Mouse (Mus musculus): ENCODE data around the gene Tgfbr2.
A peak's percentile ranks its signal among the peaks of the same experiment; 100 is the strongest.
"Not testable (repeated sequence)": the region's sequence is repeated elsewhere in the genome, so short reads cannot be mapped to it uniquely, and the experiment has no call there.

Tgfbr2 gene

DNA sequence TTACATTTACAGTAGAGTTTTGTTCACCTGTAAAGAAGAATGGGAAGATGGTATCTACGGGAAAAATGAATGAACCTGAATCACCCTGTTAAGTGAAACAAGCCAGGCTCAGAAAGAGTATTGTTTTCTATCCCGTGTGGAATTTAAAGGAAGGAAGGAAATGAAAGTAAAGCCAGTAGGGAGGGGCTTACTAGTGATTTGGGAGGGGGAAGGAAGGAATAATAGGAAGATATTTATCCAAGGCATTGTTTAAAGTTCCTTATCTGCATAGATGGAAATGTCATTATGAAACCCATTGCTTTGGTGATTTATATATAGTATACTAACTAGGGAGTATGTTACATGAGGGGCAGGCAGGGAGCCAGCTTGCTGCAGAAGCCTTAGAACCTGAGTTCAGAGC is 66.4 kb downstream of the Tgfbr2 start:
- no peak for DNase-seq

DNA sequence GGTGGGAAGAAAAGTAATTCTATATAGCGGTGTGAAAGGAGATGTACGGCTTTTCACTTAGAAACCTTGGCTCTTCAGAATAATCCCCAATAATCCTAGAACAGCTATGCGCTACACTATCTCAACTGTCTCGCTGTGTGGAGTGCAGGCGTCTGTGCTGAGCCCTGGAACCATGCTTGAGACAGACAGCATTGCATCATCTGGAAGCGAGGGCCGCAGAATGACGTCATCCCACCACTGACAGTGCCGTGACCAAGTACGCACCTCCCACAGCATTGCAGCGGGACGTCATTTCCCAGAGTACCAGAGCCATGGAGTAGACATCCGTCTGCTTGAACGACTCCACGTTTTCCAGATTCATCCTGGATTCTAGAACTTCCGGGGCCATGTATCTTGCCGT is 70.4 kb downstream of the Tgfbr2 start:
- DNase-seq = no peak

DNA sequence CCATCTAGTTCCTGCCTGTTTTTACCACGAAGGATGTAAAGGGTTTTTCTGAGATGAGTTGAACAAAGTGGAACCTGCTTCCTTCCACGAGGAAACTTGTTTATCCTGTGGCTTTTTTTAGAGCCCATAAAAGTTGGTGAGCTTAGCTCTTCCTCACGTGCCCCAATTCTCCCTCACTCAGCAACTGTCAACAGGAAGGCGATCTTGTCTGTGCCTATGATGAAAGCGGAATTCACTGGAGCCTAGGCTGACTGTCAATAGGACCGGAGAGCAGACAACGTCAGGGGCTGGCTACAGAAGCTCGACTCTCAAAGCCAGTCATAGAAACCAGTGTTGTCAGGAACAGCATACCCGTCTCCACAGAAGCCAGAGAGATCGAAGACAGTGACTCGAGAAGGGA is 73.3 kb downstream of the Tgfbr2 start:
- no peak for DNase-seq

DNA sequence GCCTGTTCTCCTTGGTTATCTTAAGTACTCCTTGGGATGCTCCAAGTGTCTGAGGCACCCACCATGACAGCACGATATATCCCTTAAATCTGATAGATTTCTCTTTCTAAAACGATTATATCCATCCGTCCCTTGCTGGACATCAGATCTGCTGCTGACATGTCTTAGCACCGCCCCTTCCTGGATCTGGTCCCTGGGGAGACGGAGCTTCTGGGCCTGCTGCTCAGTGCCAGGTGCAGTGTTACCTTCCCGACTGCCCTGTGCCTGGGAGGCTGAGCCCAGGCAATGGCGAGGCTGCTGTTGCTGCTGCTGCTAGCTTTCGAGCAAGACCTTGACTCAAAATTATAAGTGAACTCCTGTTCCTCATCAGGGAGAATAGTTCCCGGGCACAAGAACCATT is 75.1 kb downstream of the Tgfbr2 start:
- no peak for DNase-seq

DNA sequence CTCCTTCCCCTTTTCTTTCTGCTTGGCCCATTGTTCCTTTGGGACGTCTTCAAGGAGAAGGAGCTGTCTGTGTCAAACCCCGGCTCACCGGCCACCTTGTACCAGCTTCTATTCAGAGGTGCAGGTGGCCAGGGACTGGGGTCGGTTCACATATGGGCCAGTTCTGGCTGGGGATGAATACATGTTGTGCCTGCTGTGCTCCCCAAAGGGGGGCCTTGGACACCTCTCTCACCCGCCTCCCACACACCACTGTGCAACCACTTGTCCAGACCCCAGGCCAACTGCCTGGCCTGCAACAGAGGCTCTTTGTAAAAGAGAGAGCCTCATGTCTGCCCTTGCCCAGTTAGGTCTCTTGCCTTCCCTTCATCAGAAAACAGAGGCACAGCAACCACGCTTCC is 75.6 kb downstream of the Tgfbr2 start:
- no peak for DNase-seq

DNA sequence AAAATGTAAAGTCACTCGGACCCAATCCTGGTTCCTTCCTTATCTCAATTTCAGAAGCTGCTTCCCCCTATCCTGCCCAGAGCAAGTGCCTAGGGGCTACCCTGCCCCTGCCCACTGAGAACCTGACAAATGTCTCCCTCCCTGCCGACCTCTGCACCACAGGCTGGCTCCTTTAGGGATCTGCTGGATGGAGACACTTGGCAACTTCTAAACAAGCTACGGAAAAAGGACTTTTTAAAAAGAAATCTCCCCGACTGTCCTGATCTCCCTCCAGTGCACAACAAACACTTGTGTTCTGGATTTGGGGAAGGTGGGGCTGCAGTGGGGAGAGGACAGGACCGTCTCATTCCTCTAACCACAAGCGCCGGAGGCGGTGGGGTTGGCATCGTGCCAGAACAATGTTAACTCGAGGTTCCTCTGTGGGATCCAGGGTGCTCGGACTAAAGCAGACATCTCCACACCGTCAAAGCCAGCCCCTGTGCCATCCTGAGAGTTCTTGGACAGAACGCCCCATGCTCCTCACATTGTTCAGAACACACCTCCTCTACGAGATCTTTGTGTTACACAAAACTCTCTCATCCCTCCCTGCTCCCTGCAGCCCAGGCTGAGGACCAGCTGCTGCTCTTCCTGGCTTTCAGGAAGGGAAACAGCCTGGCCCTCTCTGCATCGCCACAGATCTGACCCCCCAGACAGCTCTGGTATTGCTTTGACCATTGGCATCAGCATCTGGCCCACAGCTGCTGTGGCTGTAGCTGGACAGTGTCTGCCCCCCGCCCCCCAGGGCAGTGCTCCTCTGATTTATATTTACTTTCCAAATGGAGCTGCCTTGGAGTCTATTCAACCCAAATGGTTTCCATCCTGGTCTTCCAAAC is 76.2 kb downstream of the Tgfbr2 start:
- no peak for DNase-seq

DNA sequence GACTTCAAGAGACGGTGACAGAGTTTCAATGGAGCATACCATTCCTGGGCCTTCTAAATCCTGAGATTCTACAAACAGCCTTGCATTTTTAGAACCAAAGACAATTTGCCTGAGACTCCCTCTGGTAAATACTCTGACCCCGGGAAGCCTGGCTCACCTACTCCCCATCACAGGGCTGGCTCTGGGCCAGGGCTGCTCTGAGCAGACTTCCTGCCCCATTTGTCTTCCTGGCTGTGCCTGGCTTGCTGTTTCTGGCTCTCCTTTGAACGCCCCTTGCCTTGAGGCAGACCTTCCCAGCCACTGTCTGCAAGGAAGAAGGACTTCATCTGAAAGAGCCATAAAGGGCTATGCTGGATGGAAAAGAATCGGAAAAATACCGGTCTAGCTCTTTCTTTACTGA is 83.2 kb downstream of the Tgfbr2 start:
- no peak for DNase-seq

DNA sequence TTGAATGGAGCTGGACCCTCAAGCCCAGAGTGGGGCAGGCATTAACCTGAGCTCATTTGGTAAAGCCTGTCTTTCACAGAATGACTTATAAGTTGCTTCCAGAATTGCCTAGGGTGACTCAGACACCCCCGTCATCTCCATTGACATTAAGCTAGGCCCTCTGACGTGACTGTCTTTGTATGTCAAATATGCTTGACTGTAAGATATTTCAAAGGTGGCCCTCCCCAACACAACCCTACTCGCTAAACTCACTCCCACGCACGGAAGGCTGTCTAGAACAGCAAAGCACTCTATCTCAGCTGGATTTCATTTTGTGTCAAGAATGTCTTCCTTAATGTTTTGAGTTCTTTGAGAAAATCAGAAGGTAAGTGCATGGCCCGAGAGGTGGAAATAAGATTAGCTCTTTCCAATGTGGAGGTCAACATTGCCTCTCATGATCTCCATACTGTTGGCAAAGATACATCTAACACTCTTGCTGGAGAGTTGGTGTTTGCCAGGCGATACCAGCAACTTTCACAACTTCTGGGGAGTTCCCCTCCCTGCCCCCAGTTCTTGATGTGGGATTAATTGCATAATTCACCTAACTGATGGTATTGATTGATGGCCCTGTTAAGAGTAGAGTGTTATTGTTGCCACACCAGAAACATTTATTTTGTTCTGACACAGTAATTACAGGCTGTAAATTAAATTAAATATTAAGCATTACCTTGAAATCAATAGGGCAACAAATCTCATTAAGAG is 83.9 kb downstream of the Tgfbr2 start:
- no peak for DNase-seq

DNA sequence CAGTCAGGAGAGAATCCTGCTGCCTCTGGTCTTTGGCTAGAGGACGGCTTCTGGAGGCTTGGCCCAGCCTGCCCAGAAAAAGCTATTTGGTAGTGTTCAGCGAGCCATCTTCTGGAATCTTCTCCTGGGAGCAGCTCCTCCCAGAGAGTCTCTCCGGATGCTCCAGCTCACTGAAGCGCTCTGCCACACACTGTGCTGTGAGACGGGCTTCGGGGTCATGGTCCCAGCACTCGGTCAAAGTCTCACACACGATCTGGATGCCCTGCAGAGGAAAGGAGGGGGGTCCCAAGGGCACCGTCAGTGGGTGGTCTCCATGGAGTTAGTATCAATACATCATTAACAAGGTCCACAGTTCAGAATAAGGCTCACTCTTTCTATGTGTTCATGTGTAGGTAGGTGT is 84.9 kb downstream of the Tgfbr2 start:
- DNase-seq = no peak

DNA sequence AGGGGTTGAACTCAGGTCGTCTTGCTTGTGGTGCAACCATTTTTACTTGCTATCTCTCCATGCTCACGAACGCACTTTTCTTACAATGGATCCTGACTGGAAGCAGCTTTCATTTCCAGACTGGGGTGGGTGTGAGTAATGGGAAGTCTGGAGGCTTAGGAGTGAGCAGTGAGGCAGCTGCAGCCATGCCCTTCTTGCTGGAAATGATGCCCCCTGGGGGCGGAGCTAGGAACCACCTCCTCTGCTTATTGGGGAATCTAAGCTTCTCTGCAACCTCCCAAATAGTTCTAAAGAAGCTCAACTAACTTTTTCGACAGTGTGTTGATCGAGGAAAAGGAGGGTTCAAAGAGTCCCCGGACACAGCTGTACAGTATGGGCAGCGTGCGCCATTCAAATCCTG is 86.2 kb downstream of the Tgfbr2 start:
- no peak for DNase-seq

DNA sequence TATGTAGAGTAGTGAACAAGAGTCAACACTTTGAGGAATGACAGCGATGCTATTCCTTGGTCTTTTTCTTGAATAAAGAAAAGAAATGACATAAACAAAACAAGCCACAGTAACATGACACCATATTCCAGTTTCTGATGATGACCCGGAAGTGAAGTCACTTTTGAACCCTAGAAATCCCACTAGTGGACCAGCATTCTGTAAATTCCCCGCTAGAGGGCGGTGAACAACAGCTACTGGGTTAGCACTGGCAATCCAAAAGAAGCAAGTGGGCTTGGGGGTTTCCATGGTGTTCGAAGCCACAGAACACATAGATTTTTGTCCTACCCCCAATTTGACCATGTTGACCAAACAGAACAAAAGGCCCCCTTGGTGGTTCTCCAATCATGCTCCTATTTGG is 87.3 kb downstream of the Tgfbr2 start:
- peak; percentile 16 to 21 for DNase-seq

DNA sequence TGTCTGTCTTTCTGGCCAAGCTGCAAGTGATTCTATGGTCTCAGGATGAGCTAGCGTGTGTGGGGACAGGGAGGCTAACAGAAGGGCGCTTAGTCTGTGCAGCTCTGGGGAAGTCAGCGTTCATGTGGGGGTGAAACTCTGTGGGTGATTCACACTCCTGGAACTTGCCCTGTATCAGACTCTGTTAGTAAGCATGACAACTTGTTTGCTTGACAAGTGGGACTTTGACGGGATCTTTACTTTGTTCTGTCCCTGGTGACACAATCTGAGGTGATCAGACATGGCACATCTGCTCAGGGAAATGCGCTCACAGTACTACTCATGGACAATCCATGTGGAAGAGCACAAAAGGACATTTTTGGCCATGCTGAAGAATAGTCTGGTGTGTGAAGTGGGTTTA is 87.9 kb downstream of the Tgfbr2 start:
- DNase-seq = no peak

DNA sequence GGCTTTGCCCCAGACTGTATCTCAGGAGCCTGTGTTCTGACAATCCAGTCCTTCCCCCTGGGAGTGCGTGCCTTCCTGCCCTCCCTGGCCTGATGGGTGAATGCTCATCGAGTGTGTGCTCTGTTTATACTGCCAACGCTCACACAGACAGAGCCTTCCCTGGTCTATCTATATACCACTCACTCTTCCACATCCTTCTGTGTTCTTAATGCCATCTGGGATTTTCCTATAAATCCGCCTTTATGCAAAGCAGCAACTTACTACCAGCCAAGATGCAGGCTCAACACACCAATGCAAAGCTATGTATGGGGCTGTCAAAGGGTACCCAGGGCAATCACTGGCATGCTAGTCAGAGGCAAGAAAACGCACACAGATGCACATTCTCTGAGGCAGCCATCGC is 89.2 kb downstream of the Tgfbr2 start:
- no peak for DNase-seq

DNA sequence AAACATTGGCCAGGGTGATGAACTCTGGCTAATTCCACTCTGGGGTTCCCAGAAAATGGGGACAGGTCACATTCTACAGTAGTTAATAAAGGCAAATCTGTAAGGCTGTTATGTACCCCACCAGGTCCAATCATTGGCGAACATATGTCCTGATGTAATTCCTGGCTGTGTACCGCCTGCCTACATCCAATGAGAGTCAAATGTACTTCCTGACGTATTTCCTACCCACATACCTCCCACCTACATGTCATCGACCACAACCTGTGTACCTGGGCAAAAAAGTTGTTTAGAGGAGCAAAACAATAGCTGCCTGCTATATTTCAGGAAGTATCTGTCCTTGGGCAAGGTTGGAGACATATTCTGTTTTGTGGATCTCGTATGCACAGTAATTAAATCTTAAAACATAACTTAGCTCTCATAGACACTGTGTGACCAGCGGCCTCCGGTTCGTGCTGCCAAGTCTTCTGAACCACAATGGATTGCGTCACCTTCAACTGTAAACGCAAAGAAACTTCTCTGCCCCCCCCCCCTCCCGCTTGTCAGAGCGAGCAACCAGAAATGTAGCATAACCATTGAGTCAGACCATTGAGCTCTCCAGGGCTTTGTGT is 90.7 kb downstream of the Tgfbr2 start:
- DNase-seq = no peak

DNA sequence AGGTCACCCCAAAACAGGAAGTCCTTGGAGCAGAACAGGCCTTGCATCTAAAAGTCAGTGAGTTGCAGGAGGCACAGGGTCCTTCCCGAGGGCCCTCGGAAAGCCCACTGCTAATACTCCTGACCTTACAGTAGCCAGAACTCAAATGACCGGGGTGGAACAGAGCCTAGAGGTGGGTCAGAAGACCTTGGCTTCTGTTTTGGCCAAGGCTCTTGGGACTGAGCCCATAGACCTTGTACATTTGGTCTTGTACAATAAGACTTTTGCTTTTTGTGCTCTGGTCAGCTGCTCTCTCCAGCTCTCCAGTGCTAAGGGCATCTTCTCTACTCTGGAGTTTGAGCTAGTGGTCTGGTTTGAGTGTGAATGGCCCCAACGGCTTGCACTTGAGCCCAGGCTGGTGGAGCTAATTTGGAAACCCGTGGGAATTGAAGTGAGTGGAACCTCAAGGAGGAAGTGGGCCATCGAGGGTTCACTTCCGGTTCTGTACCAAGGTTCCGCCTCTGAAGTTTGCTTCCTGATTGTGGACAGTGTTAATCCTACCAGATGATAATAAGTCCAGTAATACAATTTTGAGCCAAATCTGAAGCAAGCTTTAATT is 91.3 kb downstream of the Tgfbr2 start:
- DNase-seq = no peak

DNA sequence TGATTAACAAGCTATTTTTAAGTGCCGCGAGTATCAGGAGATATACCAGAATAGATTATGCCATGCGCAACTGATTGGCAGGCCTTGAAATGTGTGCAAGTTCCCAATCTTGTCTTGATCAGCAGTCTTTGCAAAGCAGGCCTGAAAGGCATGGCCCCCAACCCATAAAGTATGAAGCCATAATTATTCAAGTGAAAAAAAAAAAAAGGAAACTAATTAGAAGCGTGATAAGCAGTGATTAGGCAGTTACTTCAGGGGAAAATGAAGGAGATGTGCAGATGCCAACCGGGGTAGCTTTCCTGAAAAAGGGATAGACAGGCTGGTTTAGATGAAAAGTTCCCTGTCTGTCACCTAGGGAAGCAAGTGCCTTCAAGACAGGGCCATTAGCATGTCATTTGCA is 91.9 kb downstream of the Tgfbr2 start:
- no peak for DNase-seq

DNA sequence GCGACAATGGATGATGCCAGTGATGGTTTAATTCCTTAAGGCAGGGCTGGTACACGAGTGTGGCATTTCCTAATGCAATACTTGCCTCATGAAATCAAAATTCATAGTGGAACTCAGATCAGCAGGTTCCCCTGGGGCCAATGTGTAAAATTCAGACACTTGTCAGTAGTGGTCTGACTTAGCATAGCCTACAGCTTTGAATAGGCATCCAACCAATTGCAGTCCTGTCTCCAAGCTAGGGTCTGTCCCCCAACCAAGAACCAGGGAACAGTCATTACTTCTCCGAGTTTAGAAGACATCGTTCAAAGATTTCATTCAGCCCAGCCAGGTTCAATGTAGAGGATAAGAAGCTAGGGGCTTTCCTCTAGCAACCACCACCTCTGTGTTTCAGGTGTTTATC is 93.4 kb downstream of the Tgfbr2 start:
- no peak for DNase-seq

DNA sequence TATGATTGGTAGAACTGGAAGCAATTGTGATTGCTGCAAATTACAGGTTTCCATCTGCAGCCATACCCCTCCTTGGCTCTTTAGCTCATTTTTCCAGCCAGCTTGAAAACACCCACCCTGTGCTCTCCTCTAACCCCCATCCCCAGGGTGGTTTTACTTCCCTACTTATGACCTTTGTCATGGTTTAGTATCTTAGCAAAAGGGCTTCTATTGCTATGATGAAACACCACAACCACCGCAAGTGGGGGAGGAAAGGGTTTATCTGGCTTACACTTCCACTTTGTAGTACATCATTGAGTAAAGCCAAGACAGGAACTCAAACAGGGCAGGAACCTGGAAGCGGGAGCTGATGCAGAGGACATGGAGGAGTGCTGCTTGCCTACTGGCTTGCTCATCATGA is 97.7 kb downstream of the Tgfbr2 start:
- DNase-seq = no peak

DNA sequence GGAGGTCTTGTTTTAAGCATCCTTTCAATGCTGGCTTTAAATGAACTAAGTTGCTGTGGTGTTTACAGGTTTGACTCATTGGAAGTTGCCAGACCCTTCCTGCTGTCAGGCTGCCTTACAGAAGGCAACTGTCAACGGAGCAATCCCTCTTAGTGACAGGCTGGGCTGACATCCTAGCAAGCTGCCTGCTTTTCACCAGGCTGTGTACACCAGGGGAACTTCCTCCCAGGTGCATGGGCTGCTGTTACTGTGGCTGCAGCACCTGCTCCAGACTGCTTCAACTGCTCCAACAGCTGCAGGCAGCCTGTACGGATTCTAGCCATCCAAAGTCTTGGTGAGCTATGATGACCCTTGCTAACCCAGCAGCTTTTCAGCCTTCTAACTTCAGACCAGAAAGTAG is 98.2 kb downstream of the Tgfbr2 start:
- no peak for DNase-seq

DNA sequence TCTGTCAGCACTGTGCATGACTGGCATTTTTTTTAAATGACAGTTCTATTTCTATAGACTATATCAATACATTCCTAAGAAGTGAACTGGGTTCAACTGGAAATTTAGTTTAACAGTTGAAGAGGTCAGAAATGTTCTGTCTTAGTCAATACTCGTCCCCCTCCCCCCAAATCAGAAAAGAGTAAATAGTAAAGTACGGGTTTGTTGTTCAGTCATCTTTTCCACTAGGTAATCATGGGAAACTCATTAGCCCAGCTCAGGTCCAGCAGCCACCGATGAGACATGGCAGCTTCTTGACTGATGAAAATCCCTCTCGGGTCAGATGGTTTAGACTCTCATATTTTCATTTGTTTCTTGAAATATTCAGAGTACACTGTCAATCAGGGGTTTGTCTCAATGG is 99.0 kb downstream of the Tgfbr2 start:
- no peak for DNase-seq

DNA sequence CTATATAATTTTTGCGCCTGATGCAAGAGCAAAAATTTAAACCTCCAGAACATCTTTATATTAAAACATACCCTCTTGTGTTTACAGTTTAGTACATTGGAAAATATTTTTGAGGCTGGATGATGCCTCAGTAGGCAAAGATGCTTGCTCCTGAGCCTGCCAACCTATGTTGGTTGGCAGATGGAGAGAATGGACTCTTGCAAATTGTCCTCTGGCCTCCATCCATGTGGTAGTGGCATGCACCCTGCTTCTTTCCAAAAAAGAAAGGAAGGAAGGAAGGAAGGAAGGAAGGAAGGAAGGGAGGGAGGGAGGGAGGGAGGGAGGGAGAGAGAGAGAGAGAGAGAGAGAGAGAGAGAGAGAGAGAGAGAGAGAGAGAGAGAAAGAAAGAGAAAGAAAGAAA is 103.6 kb downstream of the Tgfbr2 start:
- not testable (repeated sequence) for DNase-seq

DNA sequence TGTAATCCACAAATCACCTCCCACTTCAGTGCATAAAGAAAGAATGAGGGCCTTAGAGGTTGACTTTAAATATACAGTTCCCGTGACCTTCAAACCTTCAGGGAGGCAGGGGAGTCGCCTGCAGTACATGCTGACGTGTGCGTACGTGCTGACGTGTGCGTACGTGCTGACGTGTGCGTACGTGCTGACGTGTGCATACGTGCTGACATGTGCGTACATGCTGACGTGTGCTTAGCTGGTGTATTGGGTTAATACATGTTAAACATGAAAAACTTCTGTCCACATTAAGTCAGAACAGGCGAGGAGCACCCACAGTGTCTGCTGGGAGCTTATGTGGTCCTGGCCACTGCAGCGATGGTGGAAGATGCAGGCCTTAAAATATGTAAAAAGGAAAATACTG is 110.4 kb downstream of the Tgfbr2 start:
- no peak for DNase-seq

DNA sequence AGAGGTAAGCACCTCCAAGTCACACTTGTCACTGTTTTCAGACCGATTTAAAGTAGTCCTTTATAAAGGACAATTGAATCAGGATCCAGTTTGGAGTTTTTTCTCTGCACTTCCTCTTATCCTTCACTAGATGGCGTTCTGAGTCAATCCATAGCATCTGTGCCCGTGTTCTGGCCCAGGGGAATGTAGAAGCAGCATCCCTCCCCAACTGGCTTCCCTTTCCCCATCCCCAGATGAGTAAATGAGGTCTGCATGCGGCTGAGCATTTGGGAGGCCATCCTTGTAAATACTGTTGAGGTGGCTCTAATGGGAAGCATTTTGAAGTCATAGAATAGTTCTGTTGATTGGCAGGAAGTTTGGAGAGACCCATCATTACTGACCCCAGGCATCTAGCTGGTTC is 114.5 kb downstream of the Tgfbr2 start:
- DNase-seq = no peak

DNA sequence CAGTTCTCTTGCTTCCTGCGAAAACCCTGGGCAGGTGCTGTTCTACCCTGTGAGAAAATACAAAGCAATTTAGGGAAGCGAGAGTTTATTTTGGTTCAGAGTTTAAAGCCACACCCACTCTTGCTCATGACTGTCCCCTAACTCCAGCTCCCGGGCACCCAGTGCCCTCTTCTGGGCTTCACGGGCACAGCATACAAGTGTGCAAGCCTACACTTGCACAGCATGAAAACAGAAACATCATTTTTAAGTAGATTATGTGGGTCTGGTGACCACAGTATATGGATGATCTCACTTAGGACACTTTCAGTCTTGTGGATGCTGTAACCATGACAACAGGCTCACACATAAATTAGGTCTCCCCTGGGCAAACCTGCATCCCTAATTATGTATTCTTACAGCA is 116.0 kb downstream of the Tgfbr2 start:
- no peak for DNase-seq

Data from cerebellum, adult 18-20 months (tissue).